Mouse (Mus musculus) midbrain, postnatal 0 days (tissue): ENCODE data around the gene Cachd1. TPM values are rescaled to one million over a fixed set of nuclear protein-coding genes. Genes with fewer than 3 reads are reported as not detected.

Experiments
- ATAC-seq: fragments of 200-750 bp; cut with Nextera tagmentation; 2 replicates; pipeline ENCODE4 v1.8.0; 2017; ENCODE audit warnings: moderate number of reproducible peaks, mild to moderate bottlenecking, moderate TSS enrichment, moderate library complexity; ENCODE audit not compliant: low FRiP score
- DNase-seq: peaks from one replicate; pipeline ENCODE4 v3.0.0-alpha.2; 2015; ENCODE audit warnings: low spot score
- H3K27ac ChIP-seq: fragments of 300-500 bp; sonication (generic); 2 replicates; pipeline ENCODE4 v1.5.1; 2014; ENCODE audit warnings: low read depth, mild to moderate bottlenecking, low read length, mixed read lengths
- H3K27me3 ChIP-seq: fragments of 300-500 bp; sonication (generic); 2 replicates; pipeline ENCODE4 v1.6.1; 2014; ENCODE audit warnings: low read length, control low read depth, mixed read lengths; ENCODE audit not compliant: insufficient read depth
- H3K36me3 ChIP-seq: fragments of 300-500 bp; sonication (generic); 2 replicates; pipeline ENCODE4 v1.6.1; 2014; ENCODE audit warnings: low read length, control low read depth, mixed read lengths; ENCODE audit not compliant: insufficient read depth
- H3K4me1 ChIP-seq: fragments of 300-500 bp; sonication (generic); 2 replicates; pipeline ENCODE4 v1.6.1; 2014; ENCODE audit warnings: mild to moderate bottlenecking, control low read depth, antibody characterized with exemption, low read length, mixed read lengths; ENCODE audit not compliant: insufficient read depth
- H3K4me2 ChIP-seq: fragments of 300-500 bp; sonication (generic); 2 replicates; pipeline ENCODE4 v1.6.1; 2014; ENCODE audit warnings: low read depth, mild to moderate bottlenecking, low read length, mixed read lengths; ENCODE audit not compliant: poor library complexity, severe bottlenecking
- H3K4me3 ChIP-seq: fragments of 300-500 bp; sonication (generic); 2 replicates; pipeline ENCODE4 v1.5.1; 2014; ENCODE audit warnings: low read depth, mild to moderate bottlenecking, low read length, moderate library complexity
- H3K9ac ChIP-seq: fragments of 300-500 bp; sonication (generic); replicated peaks from 2 replicates; pipeline ENCODE4 v1.6.1; 2014; ENCODE audit warnings: mild to moderate bottlenecking, low read length, moderate library complexity, mixed read lengths; ENCODE audit not compliant: poor library complexity, severe bottlenecking
- H3K9me3 ChIP-seq: fragments of 300-500 bp; sonication (generic); 2 replicates; pipeline ENCODE4 v1.6.1; 2016; ENCODE audit warnings: low read length, control low read depth
- CTCF ChIP-seq: IDR thresholded peaks from 2 replicates; pipeline ENCODE4 v1.5.1; 2016; ENCODE audit warnings: antibody characterized with exemption, mild to moderate bottlenecking
- WGBS: fragments of 180-500 bp; shearing (Covaris S2); extraction: QIAGEN DNeasy Blood & Tissue Kit; methylation state at CpG from one replicate; pipeline ENCODE4 v1.1.7; 2014; 5-methylcytosine and 5-hydroxymethylcytosine counted together
- polyA plus RNA-seq: library from polyadenylated mRNA; unstranded; fragments of >200 nt; fragmentation: Nextera tagmentation; extraction: Ambion mirVana; gene quantifications from 2 replicates; pipeline ENCODE4 v1.2.1, GENCODE M21; 2015
- total RNA-seq: library from RNA; depleted of rRNA; stranded (reverse); fragments of >200 nt; gene quantifications from 2 replicates; pipeline ENCODE4 v1.2.3, GENCODE M21; 2014; rRNA removed

Cachd1 gene
- total and polyA plus RNA-seq, 2 experiments from 2014 or later = 26.5 to 52.2 TPM

DNA sequence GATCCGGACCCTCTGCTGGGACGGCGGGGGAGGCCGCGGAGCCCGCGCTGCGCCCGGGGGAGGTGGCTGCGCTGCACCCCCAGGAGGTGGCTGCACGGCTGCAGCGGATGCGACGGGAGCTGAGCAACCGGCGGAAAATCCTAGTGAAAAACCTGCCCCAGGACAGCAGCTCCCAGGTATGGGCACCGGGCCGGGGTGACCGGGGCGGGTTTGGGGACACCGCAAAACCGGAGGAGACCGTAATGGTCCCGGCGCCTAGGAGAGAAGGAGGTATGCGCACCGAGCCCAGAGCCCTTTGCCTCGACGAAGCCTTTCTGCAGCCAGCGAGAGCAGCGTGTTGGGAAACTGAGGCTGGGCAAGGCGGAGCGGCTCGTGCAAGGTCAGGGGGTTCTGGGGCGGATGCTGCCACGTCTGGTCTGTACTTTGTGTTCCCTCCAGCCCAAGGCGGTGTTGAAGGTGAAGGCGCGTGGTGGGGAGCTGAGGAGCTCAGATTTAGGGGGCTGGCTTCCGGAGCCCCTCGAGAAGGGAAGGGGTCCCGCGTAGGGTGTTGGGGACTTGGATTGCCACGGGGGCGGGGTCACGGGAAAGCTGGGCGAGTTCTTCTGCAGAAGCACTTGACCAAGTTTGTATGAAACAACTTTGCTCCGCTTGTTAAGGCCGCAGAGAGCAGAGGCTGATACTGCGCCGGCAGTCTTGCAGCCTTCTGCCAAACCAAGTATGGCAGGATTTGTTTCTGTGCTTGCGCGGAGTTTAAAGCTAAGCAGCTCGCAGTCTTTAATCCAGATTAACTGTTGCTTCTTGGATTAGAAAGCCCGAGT, 292.9 kb downstream of the Cachd1 start:
- H3K4me3 ChIP-seq = peak overlapping the region; percentile 82
- no peaks in the 10 kb centered on the region for H3K36me3 ChIP-seq
- H3K4me2 ChIP-seq = peak overlapping the region; percentile 97
- TF ChIP-seq CTCF = no peak
- DNase-seq (peak; percentile 36), ATAC-seq (peak; percentile 66)
- 1% methylated on average over 54 of the region's 55 CpGs for WGBS
- H3K9ac ChIP-seq = peak overlapping the region; percentile 73
- H3K27ac ChIP-seq = 0 out of 2 replicates have a peak overlapping the region, but pooled peaks have one; percentile 47
- no peaks in the 10 kb centered on the region for H3K27me3 ChIP-seq
- no peaks in the 10 kb centered on the region for H3K9me3 ChIP-seq
- H3K4me1 ChIP-seq = no peaks in the 10 kb centered on the region; the same call in 1 of the 2 replicates

DNA sequence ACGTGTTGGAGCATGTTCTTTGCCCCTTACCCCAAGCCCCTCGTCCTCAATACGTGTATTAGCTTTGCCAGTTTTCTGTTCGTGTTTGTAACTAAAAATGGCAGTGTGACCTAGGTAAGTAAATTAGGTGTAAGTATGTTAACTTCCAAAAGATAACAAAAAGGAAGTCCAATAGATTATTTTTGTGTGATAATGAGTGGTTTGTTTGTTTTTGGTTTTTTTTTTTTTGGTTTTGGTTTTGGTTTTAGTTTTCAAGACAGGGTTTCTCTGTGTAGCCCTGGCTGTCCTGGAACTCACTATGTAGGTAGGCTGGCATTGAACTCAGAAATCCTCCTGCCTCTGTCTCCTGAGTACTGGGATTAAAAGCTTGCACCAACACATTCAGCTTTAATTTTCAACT, 295.1 kb downstream of the Cachd1 start:
- WGBS = 88% methylated on average over 4 of the region's 4 CpGs
- no peak overlapping the region for H3K4me3 ChIP-seq

DNA sequence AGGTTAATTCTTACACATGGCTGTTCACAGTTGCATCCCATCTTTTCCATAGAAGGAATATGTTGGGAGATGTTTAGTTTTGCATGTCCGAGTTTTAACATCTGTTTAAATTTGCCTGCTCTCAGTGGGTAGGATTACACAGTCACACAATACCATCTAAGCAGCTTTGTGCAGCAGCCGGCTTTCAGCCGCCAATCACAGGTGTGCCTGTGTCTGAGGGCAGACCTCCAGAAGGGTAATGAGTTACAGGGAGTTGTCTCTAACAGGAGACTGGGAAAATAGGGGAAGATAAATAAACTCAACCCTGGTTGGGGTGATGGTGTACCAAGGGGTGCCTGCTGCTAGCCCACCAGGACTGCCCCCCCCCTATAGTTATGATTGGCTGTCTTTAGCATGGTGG, 299.9 kb downstream of the Cachd1 start:
- WGBS = 23% methylated on average over 3 of the region's 3 CpGs
- H3K9me3 ChIP-seq = no peaks in the 10 kb centered on the region
- H3K4me2 ChIP-seq = no peak overlapping the region
- no peaks in the 10 kb centered on the region for H3K4me1 ChIP-seq
- no peaks in the 10 kb centered on the region for H3K27me3 ChIP-seq
- TF ChIP-seq CTCF = no peak
- no peak overlapping the region for H3K27ac ChIP-seq
- ATAC-seq (no peak), DNase-seq (no peak)
- no peak overlapping the region for H3K9ac ChIP-seq
- no peaks in the 10 kb centered on the region for H3K36me3 ChIP-seq
- H3K4me3 ChIP-seq = no peak overlapping the region

More for the DNA sequence above, 295.1 kb downstream of the Cachd1 start:
- Histone ChIP-seq H3K4me2 (no peak overlapping the region), H3K36me3 (no peaks in the 10 kb centered on the region), H3K4me1 (no peaks in the 10 kb centered on the region; the same call in 1 of the 2 replicates), H3K9me3 (no peaks in the 10 kb centered on the region), H3K9ac (no peak overlapping the region), H3K27ac (no peak overlapping the region), H3K27me3 (no peaks in the 10 kb centered on the region)
- TF ChIP-seq CTCF = no peak
- ATAC-seq (no peak), DNase-seq (no peak)

Other genes with a start within 250 kb of the Cachd1 start
- not detected in 2 replicates for gene Gm10577, start 244.0 kb downstream of the Cachd1 start, total RNA-seq
- gene Gm10577, start 244.0 kb downstream of the Cachd1 start, polyA plus RNA-seq = not detected in 2 replicates